In the genomic region with DNA sequence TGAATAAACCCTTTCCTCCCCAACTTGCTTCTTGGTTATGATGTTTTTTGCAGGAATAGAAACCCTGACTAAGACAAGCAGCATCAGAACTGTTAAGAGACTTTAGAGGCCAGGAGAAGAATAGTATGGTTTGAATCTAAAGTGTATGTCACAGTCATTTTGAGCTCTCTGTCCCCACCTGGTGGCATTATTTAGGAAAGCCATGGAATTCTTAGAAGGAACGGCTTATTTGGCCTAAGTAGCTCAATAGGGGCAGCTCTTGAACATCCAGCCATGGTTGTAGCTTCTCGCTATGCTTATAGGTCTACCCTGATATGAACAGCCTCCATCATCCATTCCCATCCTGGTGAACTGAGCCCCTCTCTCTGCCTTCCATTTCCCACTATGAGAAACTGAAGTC, we compare ENCODE assay signal across 9 mouse cellular contexts. TPM values are rescaled to one million over a fixed set of nuclear protein-coding genes. Genes with fewer than 3 reads are reported as not detected.
DNase-seq lines count a peak whose midpoint lies in the region; ATAC-seq lines count a peak whose summit lies in the region.
"Had no signal": no experiment of that assay in that cellular context is flagged by ENCODE, and none has a peak within 500 bp of the region (broad histone marks: within the 10 kb centered on the region; RNA-seq: fewer than 3 reads in every experiment).

No protein-coding gene starts in this region.

- H3K4me2 ChIP-seq in heart, embryonic 11.5 days, result no peak overlapping the region

- 48% methylated on average over 2 of the region's 2 CpGs for WGBS in heart, embryonic 11.5 days (ENCODE audit: insufficient replicate concordance)

- H3K9me3 ChIP-seq in heart, embryonic 11.5 days (replicated peaks; ENCODE audit: control insufficient read depth, low read length), result no peaks in the 10 kb centered on the region

- no peaks in the 10 kb centered on the region for H3K27me3 ChIP-seq in heart, embryonic 11.5 days (ENCODE audit: control insufficient read depth, insufficient read depth, low read length)
- H3K27me3 ChIP-seq in splenic B cell, adult 2 months (ENCODE audit: control insufficient read depth, insufficient read depth, low read length, poor library complexity, severe bottlenecking), result no peaks in the 10 kb centered on the region

- intact Hi-C loops in heart, postnatal 10 days (cut with DNase I), result no loop called here
- intact Hi-C loops in left cerebral cortex, postnatal 25 days (cut with DNase I), result no loop called here

- ATAC-seq in heart, embryonic 11.5 days (replicated peaks; ENCODE audit: insufficient number of reproducible peaks, low FRiP score, low TSS enrichment), result no peak

- H3K9ac ChIP-seq in heart, embryonic 11.5 days (ENCODE audit: low read depth, low read length), result no peak overlapping the region

- no peak overlapping the region for H3K4me3 ChIP-seq in heart, embryonic 11.5 days (ENCODE audit: low read depth, low read length)

- DNase-seq in heart, postnatal 10 days, result peak; percentile 41 to 45
- DNase-seq in urinary bladder, postnatal 14 days (ENCODE audit: low spot score), result peak; percentile 9
- DNase-seq in urinary bladder, postnatal 25 days (ENCODE audit: low spot score), result no peak
- peak; percentile 78 for DNase-seq in embryo, embryonic 10.5 days (ENCODE audit: low spot score)
- peak; percentile 42 to 75 for DNase-seq in left cerebral cortex, postnatal 25 days (ENCODE audit: low spot score in 2 of 2)
- DNase-seq in splenic B cell, adult 2 months (ENCODE audit: low read depth, low spot score), result peak; percentile 24
- no peak for DNase-seq in thymus, postnatal 25 days

- H3K27ac ChIP-seq in heart, embryonic 11.5 days (ENCODE audit: low read depth, low read length), result no peak overlapping the region

- H3K36me3 ChIP-seq in heart, embryonic 11.5 days (ENCODE audit: control insufficient read depth, insufficient read depth, low read length), result no peaks in the 10 kb centered on the region
- no peaks in the 10 kb centered on the region for H3K36me3 ChIP-seq in splenic B cell, adult 2 months (ENCODE audit: control insufficient read depth, insufficient read depth, low read length, poor library complexity, severe bottlenecking)

- no peaks in the 10 kb centered on the region for H3K4me1 ChIP-seq in heart, embryonic 11.5 days (ENCODE audit: control insufficient read depth, insufficient read depth, low read length)

RNA-seq across cellular contexts. Expression of gene Prdx6b, which starts 17.1 kb away (rescaled TPM):
- not detected for total RNA-seq in heart, postnatal 10 days (2021)
- 0.07 TPM in 1 of 2 replicates, not detected in the other for polyA plus RNA-seq in heart, embryonic 11.5 days (2014; fragmentation: Nextera tagmentation; extraction: Ambion mirVana)
- total RNA-seq in left cerebral cortex, postnatal 25 days (2021), result not detected
- total RNA-seq: layer of hippocampus, postnatal 36 days had no signal

RNA-seq across cellular contexts. Expression of gene Dnajc10, which starts 40.1 kb away (rescaled TPM):
- total RNA-seq in heart, postnatal 10 days (2021), result 10 to 100 TPM; 46.6 to 46.8 TPM
- polyA plus RNA-seq in heart, embryonic 11.5 days (2014; fragmentation: Nextera tagmentation; extraction: Ambion mirVana), result 63.7 and 75.8 TPM in 2 replicates
- total RNA-seq in left cerebral cortex, postnatal 25 days (2021), result 10 to 100 TPM; 66.4 to 66.9 TPM

Comparison
In these comparisons a context has a peak if more than half of its experiments do, and no peak if none do; other contexts are left out.
1. DNase-seq: peak in heart, postnatal 10 days (2 of 2), urinary bladder, postnatal 14 days (single experiment), embryo, embryonic 10.5 days (single experiment), left cerebral cortex, postnatal 25 days (2 of 2) and splenic B cell, adult 2 months (single experiment); none in urinary bladder, postnatal 25 days (single experiment) and thymus, postnatal 25 days (single experiment).